Mouse (Mus musculus) cortical plate, adult 2 months (tissue): ENCODE results near the gene Gpr176.

Source experiments
- CTCF ChIP-seq: fragments of 200-500 bp; IDR thresholded peaks from 2 replicates; pipeline ENCODE4 v1.5.1; 2011; ENCODE audit warnings: mild to moderate bottlenecking, control low read depth, low read length; ENCODE audit not compliant: insufficient read depth; ENCODE audit errors: extremely low read depth
- POLR2A ChIP-seq: fragments of 200-500 bp; IDR thresholded peaks from 2 replicates; pipeline ENCODE4 v1.6.1; 2011; ENCODE audit warnings: mild to moderate bottlenecking, low read length, control low read depth; ENCODE audit not compliant: insufficient read depth; ENCODE audit errors: extremely low read depth

DNA sequence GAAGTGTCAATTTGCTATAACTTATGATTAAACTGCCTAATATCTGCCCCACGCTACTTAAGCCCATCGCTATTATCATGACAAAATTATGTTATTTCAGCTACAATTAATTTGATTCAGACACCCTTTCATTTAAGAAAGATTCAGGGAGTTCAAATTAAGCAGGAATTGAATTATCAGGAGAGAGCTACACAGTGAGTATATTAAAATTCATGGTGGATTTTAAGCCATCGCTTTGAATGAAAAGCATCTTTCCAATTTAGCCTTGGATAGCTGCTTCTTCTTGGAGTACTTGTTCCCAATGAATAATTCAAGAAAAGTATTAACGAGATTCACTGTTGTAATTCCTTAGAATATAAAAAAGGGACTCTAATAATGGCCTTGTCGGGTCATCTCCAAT lies 79.6 kb downstream of the Gpr176 start:
- TF ChIP-seq CTCF (no peak), POLR2A (no peak)
